Mouse (Mus musculus): ENCODE data around the gene Psmb11.

Psmb11 gene

DNA sequence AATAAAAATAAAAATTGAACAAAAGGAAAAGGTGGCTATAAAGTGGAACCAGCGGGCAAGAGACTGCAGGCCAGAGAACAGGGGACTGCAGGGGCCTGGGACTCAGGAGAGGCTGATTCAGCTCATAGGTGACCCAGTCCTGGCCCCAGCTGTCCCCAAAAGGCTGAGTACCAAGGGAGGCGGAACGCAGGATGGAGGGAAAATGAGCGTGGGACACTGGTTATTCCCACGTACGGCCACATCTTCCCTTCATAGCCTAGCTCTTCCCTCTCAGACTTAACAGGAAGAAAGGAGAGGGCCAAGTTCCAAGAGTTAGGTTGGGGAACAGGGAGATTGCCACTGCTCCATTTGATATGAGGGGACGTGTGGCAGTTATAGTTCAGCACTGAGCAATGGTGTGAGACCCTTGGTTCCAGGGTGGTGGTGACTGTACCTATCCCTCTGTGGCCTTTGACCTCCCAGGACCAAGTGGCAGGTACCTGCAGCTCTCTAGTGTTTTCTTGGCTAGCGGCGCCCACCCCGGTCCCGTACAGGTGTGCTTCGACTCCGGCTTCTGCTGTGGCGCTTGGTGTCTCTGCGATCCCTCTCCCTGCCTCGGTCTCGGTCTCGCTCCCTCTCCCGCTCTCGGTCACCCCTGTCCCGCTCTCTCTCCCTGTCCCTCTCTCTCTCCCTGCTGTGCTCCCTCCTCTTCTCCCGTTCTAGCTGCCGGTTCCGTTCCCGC lies 21.2 kb downstream of the Psmb11 start:
- DNase-seq: no peak

DNA sequence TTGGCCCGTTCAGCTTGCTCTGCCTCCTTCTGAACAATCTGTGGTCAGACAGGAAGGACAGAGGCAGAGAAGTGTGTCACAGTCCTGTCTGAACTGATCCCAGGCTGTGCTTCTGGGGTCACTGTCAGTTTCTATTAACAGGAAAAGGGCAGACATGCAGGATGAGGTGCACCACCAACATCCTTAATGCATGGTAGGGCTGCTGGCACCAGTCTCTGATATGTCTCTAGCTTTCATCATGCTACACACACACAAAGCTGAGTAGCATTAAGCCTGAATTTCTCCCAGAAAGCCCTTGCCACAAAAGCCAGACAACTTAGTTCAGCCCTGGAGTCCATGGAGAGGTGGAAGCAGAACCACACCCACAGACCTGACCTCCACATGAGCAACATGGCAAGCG lies 21.8 kb downstream of the Psmb11 start:
- DNase-seq: no peak

DNA sequence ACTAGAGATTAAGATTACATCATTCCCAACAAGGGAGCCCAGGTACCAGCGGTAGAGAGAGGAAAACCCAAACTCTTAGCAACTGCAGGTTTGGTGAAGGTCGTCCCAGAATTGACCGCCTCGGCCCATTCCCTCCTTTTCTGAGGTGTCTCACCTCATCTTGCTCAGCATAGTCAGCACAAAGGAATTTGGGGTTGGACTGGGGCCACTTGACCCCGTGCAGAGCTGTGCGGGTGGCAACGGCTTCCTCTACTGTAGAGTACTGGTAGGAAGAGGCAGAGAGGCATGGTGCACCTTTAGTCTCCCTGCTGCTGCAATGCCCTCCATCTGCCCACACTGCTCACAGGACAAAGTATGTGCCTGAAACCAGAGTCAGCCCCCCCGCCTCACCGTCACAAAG lies 23.1 kb downstream of the Psmb11 start:
- DNase-seq: no peak

DNA sequence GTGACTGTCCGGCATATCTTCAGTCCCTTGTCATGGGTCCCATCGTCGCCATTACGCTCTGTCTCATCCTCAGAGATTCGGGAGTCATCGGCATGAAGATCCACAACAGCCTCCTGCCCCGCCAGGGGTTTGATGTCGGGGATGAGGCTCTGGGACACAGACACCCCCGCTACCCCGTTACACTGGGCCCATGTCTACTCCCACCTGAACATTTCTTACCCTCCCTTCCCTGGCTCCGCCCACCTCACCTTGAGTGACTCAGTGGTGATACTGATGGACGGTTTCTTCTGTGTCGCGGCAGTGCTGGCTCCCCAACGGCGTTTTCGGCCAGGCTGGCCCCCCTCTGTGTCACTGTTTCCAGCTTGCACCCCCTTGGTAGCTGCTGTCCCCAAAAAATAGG lies 25.2 kb downstream of the Psmb11 start:
- no peak for DNase-seq

DNA sequence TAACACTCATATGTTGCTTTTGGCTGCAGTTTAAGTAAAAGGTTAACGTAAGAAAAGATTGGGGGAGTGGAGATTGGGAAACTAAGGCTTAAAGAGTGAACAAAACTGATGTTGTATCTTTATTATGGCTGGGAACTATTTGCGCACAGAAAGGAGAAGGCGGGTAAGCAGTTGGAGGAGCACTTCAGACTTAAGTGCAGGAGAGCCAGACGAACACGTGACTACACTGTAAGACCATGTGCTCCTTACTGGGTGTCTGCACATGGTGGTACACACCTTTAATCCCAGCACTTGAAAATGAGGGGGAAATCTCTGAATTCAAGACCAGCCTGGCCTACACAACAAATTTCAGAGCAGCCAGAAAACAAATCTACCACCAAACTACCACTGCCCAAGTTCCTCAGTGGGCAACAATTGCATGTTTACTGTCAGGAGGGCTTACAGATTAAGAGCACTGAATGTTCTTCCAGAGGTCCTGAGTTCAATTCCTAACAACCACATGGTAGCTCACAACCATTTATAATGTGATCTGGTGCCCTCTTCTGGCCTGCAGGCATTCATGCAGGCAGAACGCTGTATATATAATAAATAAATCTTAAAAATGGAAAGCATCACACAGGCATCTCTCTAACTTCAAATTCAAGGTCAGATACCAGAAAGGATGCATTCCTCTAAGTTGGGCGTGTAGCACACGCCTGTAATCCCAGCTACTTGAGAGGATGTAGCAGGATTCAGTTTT lies 25.8 kb downstream of the Psmb11 start:
- DNase-seq: no peak

DNA sequence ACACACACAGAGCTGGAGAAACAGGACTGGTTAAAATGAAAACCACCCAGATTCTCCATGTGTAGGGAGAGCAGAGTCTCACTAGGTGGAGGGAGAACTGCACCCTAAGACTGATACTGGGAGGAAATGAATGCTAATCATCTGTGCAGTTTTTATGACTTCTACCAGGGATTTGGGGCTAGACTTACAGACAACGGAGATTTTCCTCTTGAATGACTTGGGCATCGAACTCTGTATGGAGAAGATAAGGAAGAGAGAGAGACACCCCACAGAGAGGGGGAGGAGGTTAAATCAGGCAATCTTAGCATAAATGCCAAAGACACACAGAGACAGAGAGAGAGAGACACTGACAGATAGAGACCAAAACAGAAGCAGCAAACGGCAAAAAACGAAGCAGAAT lies 26.7 kb downstream of the Psmb11 start:
- DNase-seq: no peak

DNA sequence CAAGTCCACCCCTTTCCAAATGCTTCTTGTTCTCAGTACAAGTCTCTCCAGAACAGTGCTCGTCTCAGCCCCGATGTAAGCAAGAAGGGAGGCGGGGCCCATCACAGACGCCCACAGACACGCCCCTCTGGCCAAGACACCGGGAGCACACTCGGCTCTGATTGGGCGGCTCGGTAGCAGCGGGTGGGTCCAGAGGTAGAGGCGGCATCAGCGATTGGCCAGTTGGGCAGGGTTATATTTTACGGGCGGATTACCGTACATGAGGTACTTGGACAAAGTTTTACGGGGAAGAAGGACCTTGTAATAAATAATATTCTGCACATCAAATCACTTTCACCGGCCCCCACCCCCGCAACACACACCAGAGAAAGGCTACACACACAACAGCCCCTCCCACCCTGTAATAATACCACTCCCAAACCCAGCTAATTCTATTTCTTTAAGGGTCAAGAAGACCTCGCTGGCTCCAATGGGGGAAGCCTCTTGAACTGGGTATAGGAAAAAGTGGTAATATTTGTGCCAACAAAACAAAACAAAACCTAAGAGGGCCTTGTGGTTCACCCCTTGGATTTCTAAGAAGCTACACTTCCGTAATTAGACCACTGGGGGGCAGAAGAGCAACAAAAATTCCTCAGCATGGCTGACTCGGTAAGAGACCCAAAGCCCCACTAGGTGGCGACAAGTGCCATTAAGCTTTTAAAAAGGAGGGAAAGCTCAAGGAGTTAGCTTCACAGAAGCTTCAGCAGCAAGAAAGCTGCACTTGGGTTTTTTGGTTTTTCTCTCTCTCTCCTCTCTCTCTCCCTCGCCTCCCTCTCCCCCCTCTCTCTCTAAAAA lies 29.6 kb downstream of the Psmb11 start:
- DNase-seq: peak; percentile 81 to 89

DNA sequence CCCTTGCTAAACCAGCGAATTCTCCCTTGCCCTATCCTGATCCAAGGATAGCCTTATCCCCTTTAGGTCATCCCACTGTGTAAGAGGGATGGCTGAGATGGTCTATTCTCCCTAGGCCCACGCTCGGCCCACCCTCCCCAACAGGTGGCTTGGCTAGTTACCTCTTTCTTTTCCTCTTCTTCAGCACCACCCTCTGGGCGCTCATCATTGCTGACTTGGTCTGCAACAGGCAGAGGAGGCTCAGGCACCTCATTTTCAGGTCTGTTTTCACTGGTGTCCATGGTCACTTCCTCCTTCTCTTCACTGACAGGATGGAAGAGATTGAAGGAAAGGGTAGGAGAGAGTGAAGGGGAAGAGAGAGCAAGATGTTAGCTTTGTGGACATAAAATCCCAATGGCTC lies 30.3 kb downstream of the Psmb11 start:
- no peak for DNase-seq

DNA sequence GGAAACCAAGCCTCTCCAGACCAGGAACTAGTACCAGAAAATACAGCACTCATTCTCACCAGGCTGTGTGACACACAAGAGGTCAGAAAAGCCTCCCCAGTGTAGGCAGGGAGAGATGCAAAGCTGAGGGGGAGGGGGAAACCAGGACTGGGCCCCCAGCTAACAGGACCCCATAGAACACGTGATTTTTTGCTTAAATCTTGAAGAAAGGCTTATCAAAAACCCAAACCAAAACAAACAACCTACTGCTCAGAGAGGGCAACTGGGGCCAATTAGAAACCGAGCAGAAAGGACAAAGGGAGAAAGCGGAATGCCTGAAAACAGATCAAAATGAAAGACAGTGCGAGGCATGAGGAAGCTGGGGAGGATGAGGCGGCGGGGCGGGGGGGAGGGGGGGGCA lies 31.6 kb downstream of the Psmb11 start:
- DNase-seq: no peak

DNA sequence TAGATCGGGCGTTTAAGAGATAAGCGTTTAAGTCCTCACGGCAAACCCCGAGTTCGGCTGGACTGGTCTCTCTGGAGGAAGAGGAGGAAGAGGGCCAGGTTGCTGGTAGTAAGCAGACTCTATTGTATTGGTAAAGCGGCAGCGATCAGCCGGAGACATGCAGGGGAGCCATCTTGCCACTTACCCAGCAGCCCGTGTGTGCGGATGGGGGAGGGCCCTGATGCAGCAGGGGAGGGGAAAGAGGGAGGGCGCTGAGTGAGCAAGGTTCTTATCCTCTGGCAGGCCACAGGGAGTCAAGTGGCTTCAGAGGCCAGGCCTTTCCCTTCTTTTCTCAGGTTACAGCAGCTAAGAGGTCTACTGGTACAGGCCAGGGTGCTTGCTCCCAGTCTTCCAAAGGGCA lies 32.3 kb downstream of the Psmb11 start:
- DNase-seq: peak; percentile 91 to 93

DNA sequence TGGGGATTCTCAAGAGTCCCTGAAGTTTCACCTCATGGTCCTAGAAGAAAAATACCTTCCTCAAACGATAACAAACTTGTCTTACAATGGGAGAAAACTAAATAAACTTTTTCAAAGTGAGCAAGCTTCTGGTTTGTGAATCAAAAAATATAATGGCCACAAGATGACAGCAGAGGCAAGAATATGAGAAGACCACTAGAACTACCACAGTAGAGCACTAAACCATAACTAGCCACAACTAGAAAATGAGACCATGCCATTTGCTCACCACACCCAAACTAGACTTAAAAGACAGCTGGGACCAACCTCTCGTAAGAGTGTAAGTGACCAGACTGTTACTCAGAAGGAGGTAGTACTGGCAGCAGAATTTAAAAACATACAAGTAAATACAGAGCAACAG lies 38.8 kb downstream of the Psmb11 start:
- DNase-seq: no peak

DNA sequence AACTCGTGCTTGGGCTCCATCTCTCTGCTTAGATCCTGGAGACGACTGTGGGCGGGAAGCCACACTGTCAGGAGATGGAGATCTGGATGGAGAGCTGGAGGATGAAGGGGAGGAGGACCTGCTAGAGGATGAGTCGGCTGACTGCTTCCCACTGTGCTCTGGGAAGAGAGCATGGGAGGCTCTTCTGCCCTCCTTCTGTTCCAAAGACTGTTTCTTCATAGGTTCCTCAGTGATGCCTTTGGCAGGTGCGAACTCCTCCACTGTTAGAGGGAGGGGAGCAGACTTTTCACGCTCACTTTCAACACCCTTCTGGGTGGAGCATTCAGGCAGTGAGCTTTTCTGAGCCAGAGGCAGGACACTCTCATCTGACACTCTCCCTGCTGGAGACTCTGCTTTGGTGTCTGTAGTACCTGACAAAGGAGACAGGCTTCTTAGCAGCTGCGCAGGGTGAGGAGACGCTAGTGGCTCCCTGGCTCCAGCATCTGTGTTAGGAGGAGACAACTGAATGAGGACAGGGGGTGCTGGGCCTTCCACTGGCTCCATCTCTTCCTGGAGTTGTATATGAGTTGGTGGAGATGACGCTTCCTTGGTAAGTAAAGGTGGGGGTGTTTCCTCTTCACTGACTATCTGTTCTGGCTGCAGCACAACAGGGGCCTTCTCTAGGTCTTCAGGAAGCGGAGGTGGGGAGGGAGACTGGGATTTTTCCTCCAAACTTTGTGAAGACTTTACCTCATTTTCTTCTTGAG lies 43.4 kb downstream of the Psmb11 start:
- DNase-seq: no peak

DNA sequence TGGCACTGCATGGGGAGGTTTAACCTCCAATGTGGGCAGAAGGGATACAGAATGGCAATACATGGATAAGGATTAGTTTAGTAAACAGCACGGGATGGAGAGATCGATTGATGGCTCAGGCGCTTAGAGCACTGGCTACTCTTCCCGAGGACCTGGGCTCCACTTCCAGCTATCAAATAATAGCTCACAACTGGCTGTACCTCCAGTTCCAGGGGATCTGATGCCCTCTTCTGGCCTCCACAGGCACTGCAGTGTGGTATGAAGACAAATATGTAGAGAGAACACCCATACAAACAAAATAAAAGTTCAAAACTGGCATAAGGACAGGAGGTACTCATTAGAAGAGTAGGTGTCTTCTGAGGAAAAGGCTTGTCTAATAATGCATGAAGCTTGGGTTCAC lies 48.1 kb downstream of the Psmb11 start:
- DNase-seq: peak; percentile 33 to 75

DNA sequence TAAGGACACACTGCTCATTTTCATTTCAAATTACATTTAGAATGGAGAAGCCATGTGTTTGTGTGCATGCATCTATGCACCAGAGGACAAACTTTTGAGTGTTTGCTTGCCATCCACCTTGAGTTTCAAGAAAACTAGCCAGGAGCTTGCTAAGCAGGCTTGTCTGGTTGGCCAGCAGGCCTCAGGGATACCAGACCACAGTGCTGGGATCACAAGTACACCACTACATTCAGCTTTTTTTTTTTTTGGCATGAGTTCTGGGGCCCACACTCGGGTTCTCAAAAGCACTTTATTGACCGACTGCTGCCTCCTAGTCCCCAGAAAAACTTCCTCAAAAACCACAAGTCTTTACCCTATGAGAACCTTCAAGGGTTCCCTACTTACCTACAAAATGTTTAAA lies 53.1 kb downstream of the Psmb11 start:
- DNase-seq: no peak

DNA sequence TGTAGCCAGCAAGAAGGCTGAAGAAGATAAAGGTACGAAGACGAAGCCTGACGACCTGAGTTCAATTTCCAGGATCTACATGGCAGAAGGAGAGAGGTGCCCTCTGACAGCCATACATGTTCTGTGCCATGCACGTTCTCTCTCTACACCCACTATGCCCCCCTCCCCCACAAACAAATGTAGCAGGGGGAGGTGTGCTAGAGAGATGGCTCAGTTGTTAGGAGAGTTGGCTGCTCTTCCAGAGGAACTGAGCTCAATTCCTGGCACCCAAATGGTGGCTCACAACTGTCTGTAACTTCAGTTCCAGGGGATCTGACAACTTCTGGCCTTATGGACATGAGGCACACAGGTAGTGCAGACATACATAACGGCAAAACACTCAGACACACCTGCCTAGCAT lies 55.1 kb downstream of the Psmb11 start:
- DNase-seq: no peak

DNA sequence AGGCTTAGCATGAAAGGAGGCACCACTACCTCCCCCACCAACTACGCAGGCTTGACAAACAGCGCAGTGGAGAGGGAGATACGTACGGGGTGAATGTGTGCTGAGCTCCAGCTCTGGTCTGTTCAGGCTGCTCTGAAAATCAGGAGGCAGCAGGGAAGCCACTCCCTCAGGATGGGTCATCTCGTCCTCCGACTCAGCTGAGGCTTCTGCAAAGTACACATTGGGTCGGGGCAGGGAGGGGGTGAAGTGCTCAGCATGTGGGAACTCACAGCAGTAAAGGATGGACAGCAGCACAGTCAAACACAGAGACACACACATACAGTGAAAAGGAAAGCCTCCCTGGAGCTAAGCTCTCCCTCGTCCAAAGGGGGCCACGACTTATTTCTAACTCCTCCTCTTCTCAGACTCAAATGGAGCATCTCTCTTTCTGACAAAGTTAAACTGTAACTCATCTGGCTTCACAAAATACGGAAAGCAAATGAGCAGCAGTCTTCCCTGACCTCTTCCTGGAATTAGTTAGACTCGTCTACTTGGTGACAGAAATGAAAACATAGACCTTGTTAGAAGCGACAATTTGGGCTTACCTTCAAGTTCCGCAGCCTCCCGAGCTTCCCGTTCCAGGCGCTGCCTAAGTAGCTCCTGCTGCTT lies 57.5 kb downstream of the Psmb11 start:
- DNase-seq: peak in 1 of 2 experiments; percentile 17
